Mouse (Mus musculus): ENCODE data around the gene Mlf2.

GRCm38 (mm10) chr6:124925173-124925793, 5.9 kb upstream of the Mlf2 start:
- TF ChIP-seq CTCF (IDR thresholded peaks at IDR 0.05; ENCODE audit: borderline replicate concordance, insufficient read depth, low read length) (no peak), POLR2A (IDR thresholded peaks at IDR 0.05; ENCODE audit: low read depth, low read length) (no peak)

Measured in embryonic fibroblast, embryonic 13.5 days (primary cell).